Mouse (Mus musculus) CH12.LX (cell line): ENCODE measurements around the gene Mrpl40. TPM values are rescaled to one million over a fixed set of nuclear protein-coding genes. Genes with fewer than 3 reads are reported as not detected.

Experiments used
- DNase-seq: peaks from one replicate; pipeline ENCODE4 v3.0.0-alpha.2; 2013; ENCODE audit errors: extremely low read depth
- H3K27ac ChIP-seq: 2 replicates; pipeline ENCODE4 v1.5.1; 2012; ENCODE audit warnings: low read depth, mild to moderate bottlenecking, control low read depth, moderate library complexity; ENCODE audit not compliant: insufficient read depth
- H3K27me3 ChIP-seq: replicated peaks from 2 replicates; pipeline ENCODE3; 2012; ENCODE audit warnings: inconsistent platforms
- H3K36me3 ChIP-seq, 2 experiments: replicated peaks in 1 of 2; 2 replicates each; pipeline versions ENCODE3 to v1.6.1; 2012; ENCODE audit warnings: inconsistent platforms in 1 of 2, low read length in 1 of 2, mild to moderate bottlenecking in 1 of 2, mixed read lengths in 1 of 2, moderate library complexity in 1 of 2; ENCODE audit not compliant: control insufficient read depth in 1 of 2, insufficient read depth in 1 of 2
- H3K4me1 ChIP-seq, 2 experiments: 2 replicates each; pipeline ENCODE4 v1.6.1; 2012; ENCODE audit warnings: inconsistent platforms in 1 of 2, moderate library complexity in 1 of 2; ENCODE audit not compliant: insufficient read depth in 2 of 2, control insufficient read depth in 1 of 2
- H3K4me2 ChIP-seq: 2 replicates; pipeline ENCODE4 v1.6.1; 2012; ENCODE audit warnings: low read depth, mild to moderate bottlenecking, control low read depth; ENCODE audit not compliant: poor library complexity, insufficient read depth, severe bottlenecking
- H3K4me3 ChIP-seq, 3 experiments: fragments of 150-350 bp in 1 of 3; sonication (generic) in 1 of 3; replicated peaks in 1 of 3; 2 replicates each; pipeline versions ENCODE3 to v1.5.1; 2011 to 2012; ENCODE audit warnings: low read depth in 2 of 3, low read length in 2 of 3, mild to moderate bottlenecking in 2 of 3, moderate library complexity in 2 of 3, control low read depth in 1 of 3, improper control_type of control experiment in 1 of 3, inconsistent platforms in 1 of 3, mixed read lengths in 1 of 3; ENCODE audit not compliant: poor library complexity in 1 of 3
- H3K79me2 ChIP-seq: replicated peaks from 2 replicates; pipeline ENCODE4 v1.6.1; 2012; ENCODE audit warnings: mild to moderate bottlenecking, moderate library complexity; ENCODE audit not compliant: control insufficient read depth, poor library complexity, insufficient read depth, severe bottlenecking; ENCODE audit errors: extremely low read depth
- H3K9ac ChIP-seq: 2 replicates; pipeline ENCODE4 v1.6.1; 2012; ENCODE audit warnings: low read depth, mild to moderate bottlenecking, control low read depth, moderate library complexity; ENCODE audit not compliant: insufficient read depth
- H3K9me3 ChIP-seq: replicated peaks from 2 replicates; pipeline ENCODE3; 2012; ENCODE audit warnings: low read length, inconsistent platforms, mixed read lengths
- BHLHE40 ChIP-seq: IDR thresholded peaks from 2 replicates; pipeline ENCODE4 v1.6.1; 2011; ENCODE audit warnings: mild to moderate bottlenecking, low read depth, low read length, improper control_type of control experiment
- CHD1 ChIP-seq: IDR thresholded peaks from 2 replicates; pipeline ENCODE4 v1.6.1; 2012; ENCODE audit warnings: low read depth, low read length, improper control_type of control experiment, inconsistent platforms
- CHD2 ChIP-seq: IDR thresholded peaks from 2 replicates; pipeline ENCODE4 v1.6.1; 2011; ENCODE audit warnings: low read length, improper control_type of control experiment
- CTCF ChIP-seq, 2 experiments: IDR thresholded peaks in 1 of 2; conservative IDR thresholded peaks in 1 of 2; 2 replicates each; pipeline ENCODE4 v1.5.1; 2011 to 2012; ENCODE audit warnings: low read depth in 2 of 2, low read length in 2 of 2, improper control_type of control experiment in 1 of 2, inconsistent platforms in 1 of 2, mild to moderate bottlenecking in 1 of 2, moderate library complexity in 1 of 2
- ELF1 ChIP-seq: IDR thresholded peaks from 2 replicates; pipeline ENCODE4 v1.6.1; 2014; ENCODE audit warnings: low read depth, mild to moderate bottlenecking, inconsistent platforms, low read length, improper control_type of control experiment
- EP300 ChIP-seq: IDR thresholded peaks from 2 replicates; pipeline ENCODE4 v1.6.1; 2011; ENCODE audit warnings: low read length, improper control_type of control experiment
- GABPA ChIP-seq: IDR thresholded peaks from 2 replicates; pipeline ENCODE4 v1.6.1; 2012; ENCODE audit warnings: low read depth, low read length, improper control_type of control experiment, inconsistent platforms; ENCODE audit not compliant: insufficient replicate concordance
- HCFC1 ChIP-seq: IDR thresholded peaks from 2 replicates; pipeline ENCODE4 v1.6.1; 2012; ENCODE audit warnings: low read depth, mild to moderate bottlenecking, inconsistent platforms, low read length, improper control_type of control experiment
- IRF4 ChIP-seq: IDR thresholded peaks from 2 replicates; pipeline ENCODE4 v1.6.1; 2014; ENCODE audit warnings: low read depth, mild to moderate bottlenecking, inconsistent platforms, low read length, improper control_type of control experiment
- JUN ChIP-seq: IDR thresholded peaks from 2 replicates; pipeline ENCODE4 v1.6.1; 2011; ENCODE audit warnings: low read depth, mild to moderate bottlenecking, low read length, improper control_type of control experiment, moderate library complexity; ENCODE audit not compliant: insufficient read depth
- JUND ChIP-seq: conservative IDR thresholded peaks from 2 replicates; pipeline ENCODE4 v1.6.1; 2011; ENCODE audit warnings: low read depth, low read length, improper control_type of control experiment
- KAT2A ChIP-seq: IDR thresholded peaks from 2 replicates; pipeline ENCODE4 v1.6.1; 2012; ENCODE audit warnings: low read length, improper control_type of control experiment, inconsistent platforms; ENCODE audit not compliant: insufficient replicate concordance
- MAFK ChIP-seq: IDR thresholded peaks from 2 replicates; pipeline ENCODE4 v1.6.1; 2011; ENCODE audit warnings: low read length, improper control_type of control experiment; ENCODE audit not compliant: insufficient replicate concordance
- MAX ChIP-seq: IDR thresholded peaks from 2 replicates; pipeline ENCODE4 v1.6.1; 2011; ENCODE audit warnings: low read length, improper control_type of control experiment
- MAZ ChIP-seq: IDR thresholded peaks from 2 replicates; pipeline ENCODE4 v1.6.1; 2012; ENCODE audit warnings: low read depth, mild to moderate bottlenecking, inconsistent platforms, low read length, improper control_type of control experiment, moderate library complexity
- MXI1 ChIP-seq: IDR thresholded peaks from 2 replicates; pipeline ENCODE4 v1.6.1; 2011; ENCODE audit warnings: mild to moderate bottlenecking, low read depth, low read length, improper control_type of control experiment
- MYC ChIP-seq: IDR thresholded peaks from 2 replicates; pipeline ENCODE4 v1.6.1; 2011; ENCODE audit warnings: low read depth, mild to moderate bottlenecking, improper control_type of control experiment, low read length
- NELFE ChIP-seq: IDR thresholded peaks from 2 replicates; pipeline ENCODE4 v1.6.1; 2011; ENCODE audit warnings: low read depth, low read length, improper control_type of control experiment
- NRF1 ChIP-seq: IDR thresholded peaks from 2 replicates; pipeline ENCODE4 v1.6.1; 2014; ENCODE audit warnings: low read depth, mild to moderate bottlenecking, inconsistent platforms, low read length, improper control_type of control experiment, moderate library complexity
- PAX5 ChIP-seq: IDR thresholded peaks from 2 replicates; pipeline ENCODE4 v1.6.1; 2012; ENCODE audit warnings: low read length, inconsistent platforms, mixed read lengths
- POLR2A ChIP-seq: IDR thresholded peaks from 2 replicates; pipeline ENCODE4 v1.6.1; 2011; ENCODE audit warnings: low read depth, mild to moderate bottlenecking, improper control_type of control experiment, low read length
- POLR2AphosphoS2 ChIP-seq: IDR thresholded peaks from 2 replicates; pipeline ENCODE4 v1.6.1; 2011; ENCODE audit warnings: low read depth, low read length, improper control_type of control experiment
- RAD21 ChIP-seq: IDR thresholded peaks from 2 replicates; pipeline ENCODE4 v1.6.1; 2011; ENCODE audit warnings: low read depth, mild to moderate bottlenecking, low read length, improper control_type of control experiment, moderate library complexity
- RCOR1 ChIP-seq: conservative IDR thresholded peaks from 2 replicates; pipeline ENCODE4 v1.6.1; 2012; ENCODE audit warnings: low read depth, mild to moderate bottlenecking, inconsistent platforms, low read length, improper control_type of control experiment
- SIN3A ChIP-seq: IDR thresholded peaks from 2 replicates; pipeline ENCODE4 v1.6.1; 2012; ENCODE audit warnings: low read length, improper control_type of control experiment, inconsistent platforms
- SMC3 ChIP-seq: IDR thresholded peaks from 2 replicates; pipeline ENCODE4 v1.6.1; 2011; ENCODE audit warnings: low read depth, low read length, improper control_type of control experiment
- TBP ChIP-seq: conservative IDR thresholded peaks from 2 replicates; pipeline ENCODE4 v1.6.1; 2011; ENCODE audit warnings: low read depth, low read length, improper control_type of control experiment
- TCF12 ChIP-seq: IDR thresholded peaks from 2 replicates; pipeline ENCODE4 v1.6.1; 2014; ENCODE audit warnings: low read depth, mild to moderate bottlenecking, inconsistent platforms, low read length, improper control_type of control experiment
- UBTF ChIP-seq: IDR thresholded peaks from 2 replicates; pipeline ENCODE4 v1.6.1; 2012; ENCODE audit warnings: low read depth, mild to moderate bottlenecking, inconsistent platforms, low read length, improper control_type of control experiment, moderate library complexity
- USF2 ChIP-seq: conservative IDR thresholded peaks from 2 replicates; pipeline ENCODE4 v1.6.1; 2011; ENCODE audit warnings: low read depth, low read length, improper control_type of control experiment
- ZC3H11A ChIP-seq: IDR thresholded peaks from 2 replicates; pipeline ENCODE4 v1.6.1; 2012; ENCODE audit warnings: low read depth, mild to moderate bottlenecking, inconsistent platforms, low read length, improper control_type of control experiment
- ZKSCAN1 ChIP-seq: IDR thresholded peaks from 2 replicates; pipeline ENCODE4 v1.6.1; 2012; ENCODE audit warnings: low read depth, inconsistent platforms, low read length, improper control_type of control experiment, borderline replicate concordance
- ZMIZ1 ChIP-seq: IDR thresholded peaks from 2 replicates; pipeline ENCODE4 v1.6.1; 2012; ENCODE audit warnings: low read depth, mild to moderate bottlenecking, inconsistent platforms, low read length, improper control_type of control experiment
- ZNF384 ChIP-seq: IDR thresholded peaks from 2 replicates; pipeline ENCODE4 v1.6.1; 2012; ENCODE audit warnings: low read depth, low read length, improper control_type of control experiment, inconsistent platforms
- dilution Hi-C: fragments of 300-500 bp; cut with MboI; formaldehyde crosslinking; loops from 2 replicates; pipeline ENCODE4 v1.14.3; 2020; ENCODE audit warnings: low sequenced_read_pairs; ENCODE audit not compliant: extremely low pct_unique_long_range_greater_than_20kb, extremely low pct_ligation_motif_present
- in situ Hi-C: fragments of 300-500 bp; cut with MboI; formaldehyde crosslinking; loops from 3 replicates; pipeline ENCODE4 v1.14.3; 2019; ENCODE audit warnings: low sequenced_read_pairs, low pct_ligation_motif_present, low pct_unique_long_range_greater_than_20kb, mixed read lengths
- polyA plus RNA-seq: library from polyadenylated mRNA; unstranded; fragments of >175 nt; gene quantifications from 2 replicates; pipeline ENCODE4 v1.2.1, GENCODE M21; 2012; ENCODE audit warnings: low read depth; ENCODE audit not compliant: insufficient read length
- total RNA-seq, 2 experiments: library from RNA; depleted of rRNA; stranded (reverse); fragments of 300-350 nt in 1 of 2; fragments of >200 nt in 1 of 2; gene quantifications; 2 replicates each; pipeline ENCODE4 v1.2.3; 2012 to 2014

Mrpl40 gene
- total and polyA plus RNA-seq, 3 experiments, result 115 to 188 (median 171) TPM

GRCm38 (mm10) chr16:18860186-18860585 is 16.5 kb downstream of the Mrpl40 start:
- Histone ChIP-seq H3K27ac (no peak overlapping the region), H3K79me2 (no peaks in the 10 kb centered on the region), H3K36me3 (no peaks in the 10 kb centered on the region), H3K4me2 (no peak overlapping the region), H3K9ac (no peak overlapping the region), H3K9me3 (peaks cover 7% of the 10 kb centered on the region), H3K4me1 (no peaks in the 10 kb centered on the region), H3K4me3 (no peak overlapping the region), H3K27me3 (no peaks in the 10 kb centered on the region)
- in situ Hi-C loops, result no loop called here
- TF ChIP-seq GABPA (no peak), CTCF (conservative IDR thresholded peaks at IDR 0.05 in 1 of 2, IDR thresholded peaks at IDR 0.05 in 1 of 2; ENCODE audit: low read depth in 2 of 2, low read length in 2 of 2) (no peak)
- dilution Hi-C loops, result no loop called here
- DNase-seq, result no peak

- Histone ChIP-seq H3K27me3 (no peaks in the 10 kb centered on the region), H3K4me3 (no peak overlapping the region), H3K9ac (no peak overlapping the region), H3K4me1 (no peaks in the 10 kb centered on the region), H3K36me3 (no peaks in the 10 kb centered on the region), H3K4me2 (no peak overlapping the region), H3K9me3 (peaks cover 7% of the 10 kb centered on the region), H3K79me2 (no peaks in the 10 kb centered on the region), H3K27ac (no peak overlapping the region)
- dilution Hi-C loops, result no loop called here
- DNase-seq, result peak; percentile 83
- in situ Hi-C loops, result no loop called here
- TF ChIP-seq JUN (0 out of 2 replicates have a peak, but pooled peaks have one; percentile 2), PAX5 (no peak), IRF4 (peak; percentile 32; the same call in 1 of the 2 replicates), HCFC1 (peak; percentile 37; the same call in 1 of the 2 replicates), POLR2AphosphoS2 (no peak), GABPA (no peak), SMC3 (peak; percentile 72), NRF1 (no peak), RAD21 (peak; percentile 67), SIN3A (no peak; the same call in 1 of the 2 replicates), MAFK (0 out of 2 replicates have a peak, but pooled peaks have one; percentile 20), ZMIZ1 (no peak), RCOR1 (no peak), MXI1 (no peak), POLR2A (no peak), NELFE (no peak), ZC3H11A (no peak), TBP (no peak), EP300 (no peak), MAX (no peak), CHD1 (no peak), MYC (0 out of 2 replicates have a peak, but pooled peaks have one; percentile 36), UBTF (no peak), ZNF384 (peak; percentile 87), USF2 (no peak), BHLHE40 (no peak), ZKSCAN1 (no peak; the same call in 1 of the 2 replicates), CHD2 (no peak), ELF1 (no peak), MAZ (0 out of 2 replicates have a peak, but pooled peaks have one; percentile 18), KAT2A (no peak), TCF12 (0 out of 2 replicates have a peak, but pooled peaks have one; percentile 34), JUND (peak; percentile 73)
Observed at GRCm38 (mm10) chr16:18858551-18858950, 18.1 kb downstream of the Mrpl40 start.
